Mouse (Mus musculus) C2C12 (cell line): ENCODE data around the gene Ece1.

Experiments
- CTCF ChIP-seq: IDR thresholded peaks from one replicate; pipeline ENCODE4 v1.5.1; 2011; ENCODE audit not compliant: control insufficient read depth, insufficient read depth, insufficient read length
- MAX ChIP-seq: IDR thresholded peaks from one replicate; pipeline ENCODE4 v1.6.1; 2011; ENCODE audit warnings: mild to moderate bottlenecking, control low read depth
- MYOD1 ChIP-seq: IDR thresholded peaks from one replicate; pipeline ENCODE4 v1.6.1; 2011; ENCODE audit warnings: low read depth; ENCODE audit not compliant: control insufficient read depth, insufficient read length
- MYOG ChIP-seq: IDR thresholded peaks from one replicate; pipeline ENCODE4 v1.6.1; 2011; ENCODE audit not compliant: control insufficient read depth, insufficient read length; ENCODE audit errors: extremely low read depth

GRCm38 (mm10) chr4:138005781-138006180 lies 143.7 kb downstream of the Ece1 start:
- TF ChIP-seq CTCF = no peak
- TF ChIP-seq MYOD1 = no peak
- TF ChIP-seq MYOG = no peak
- no peak for TF ChIP-seq MAX
